Mouse (Mus musculus) midbrain, embryonic 14.5 days (tissue): ENCODE data around the gene D5Ertd579e. TPM values are rescaled to one million over a fixed set of nuclear protein-coding genes. Genes with fewer than 3 reads are reported as not detected.
A peak's percentile ranks its signal among the peaks of the same experiment; 100 is the strongest.

Source experiments
- ATAC-seq: fragments of 200-750 bp; cut with Nextera tagmentation; 2 replicates; pipeline ENCODE4 v1.8.0; 2017; ENCODE audit warnings: moderate number of reproducible peaks, moderate library complexity; ENCODE audit not compliant: low FRiP score, low TSS enrichment
- DNase-seq: peaks from one replicate; pipeline ENCODE4 v3.0.0-alpha.2; 2015
- H3K27ac ChIP-seq: fragments of 300-500 bp; sonication (generic); replicated peaks from 2 replicates; pipeline ENCODE4 v1.5.1; 2014; ENCODE audit warnings: mild to moderate bottlenecking, low read depth, low read length, moderate library complexity
- H3K27me3 ChIP-seq: fragments of 300-500 bp; sonication (generic); 2 replicates; pipeline ENCODE4 v1.6.1; 2014; ENCODE audit warnings: low read length, control low read depth, mixed read lengths; ENCODE audit not compliant: control insufficient read depth, insufficient read depth
- H3K36me3 ChIP-seq: fragments of 300-500 bp; sonication (generic); 2 replicates; pipeline ENCODE4 v1.6.1; 2014; ENCODE audit warnings: low read length, control low read depth; ENCODE audit not compliant: control insufficient read depth, insufficient read depth
- H3K4me1 ChIP-seq: fragments of 300-500 bp; sonication (generic); 2 replicates; pipeline ENCODE4 v1.6.1; 2014; ENCODE audit warnings: mild to moderate bottlenecking, antibody characterized with exemption, low read length, control low read depth; ENCODE audit not compliant: control insufficient read depth, insufficient read depth
- H3K4me2 ChIP-seq: fragments of 300-500 bp; sonication (generic); 2 replicates; pipeline ENCODE4 v1.6.1; 2014; ENCODE audit warnings: mild to moderate bottlenecking, low read length, moderate library complexity
- H3K4me3 ChIP-seq: fragments of 300-500 bp; sonication (generic); replicated peaks from 2 replicates; pipeline ENCODE4 v1.5.1; 2014; ENCODE audit warnings: low read depth, low read length
- H3K9ac ChIP-seq: fragments of 300-500 bp; sonication (generic); replicated peaks from 2 replicates; pipeline ENCODE4 v1.6.1; 2014; ENCODE audit warnings: mild to moderate bottlenecking, low read length, moderate library complexity
- H3K9me3 ChIP-seq: fragments of 300-500 bp; sonication (generic); 2 replicates; pipeline ENCODE4 v1.6.1; 2016; ENCODE audit warnings: low read length, control low read depth, mixed read lengths; ENCODE audit not compliant: control insufficient read depth
- WGBS: fragments of 180-500 bp; shearing (Covaris S2); extraction: QIAGEN DNeasy Blood & Tissue Kit; methylation state at CpG from one replicate; pipeline ENCODE4 v1.1.7; 2014; 5-methylcytosine and 5-hydroxymethylcytosine counted together
- polyA plus RNA-seq: library from polyadenylated mRNA; unstranded; fragments of >200 nt; fragmentation: Nextera tagmentation; extraction: Ambion mirVana; gene quantifications from 2 replicates; pipeline ENCODE4 v1.2.1, GENCODE M21; 2014

Gene D5Ertd579e
- polyA plus RNA-seq, 1 experiment from 2014 or later, result 53.7 TPM

- peaks cover 11% of the 10 kb centered on the region for H3K4me1 ChIP-seq
- no peak overlapping the region for H3K4me3 ChIP-seq
- ATAC-seq (no peak), DNase-seq (no peak)
- H3K27me3 ChIP-seq, result no peaks in the 10 kb centered on the region
- no peaks in the 10 kb centered on the region for H3K36me3 ChIP-seq
- H3K9me3 ChIP-seq, result no peaks in the 10 kb centered on the region
- no peak overlapping the region for H3K9ac ChIP-seq
- H3K4me2 ChIP-seq, result no peak overlapping the region
- H3K27ac ChIP-seq, result no peak overlapping the region
- 77% methylated on average over 5 of the region's 5 CpGs for whole genome bisulfite sequencing
Observed at GRCm38 (mm10) chr5:36698689-36699088, 2.9 kb upstream of the D5Ertd579e start.

GRCm38 (mm10) chr5:36698067-36698670, 2.3 kb upstream of the D5Ertd579e start:
- Histone ChIP-seq H3K9ac (no peak overlapping the region), H3K4me2 (no peak overlapping the region), H3K36me3 (no peaks in the 10 kb centered on the region), H3K9me3 (no peaks in the 10 kb centered on the region), H3K4me3 (no peak overlapping the region), H3K27ac (no peak overlapping the region), H3K4me1 (peaks cover 11% of the 10 kb centered on the region), H3K27me3 (no peaks in the 10 kb centered on the region)
- ATAC-seq, result no peak
- whole genome bisulfite sequencing, result 83% methylated on average over 7 of the region's 7 CpGs
- DNase-seq, result no peak

GRCm38 (mm10) chr5:36696504-36697300, 878 bp upstream of the D5Ertd579e start:
- H3K4me3 ChIP-seq, result peak overlapping the region; percentile 78; the same call in 1 of the 2 replicates
- DNase-seq, result peak; percentile 34

GRCm38 (mm10) chr5:36695005-36695404, 819 bp downstream of the D5Ertd579e start:
- H3K9ac ChIP-seq, result peak overlapping the region; percentile 81
- DNase-seq (peak; percentile 56), ATAC-seq (no peak)
- 7% methylated on average over 14 of the region's 14 CpGs for WGBS
- no peaks in the 10 kb centered on the region for H3K9me3 ChIP-seq
- H3K4me1 ChIP-seq, result peaks cover 11% of the 10 kb centered on the region
- H3K27ac ChIP-seq, result peak overlapping the region; percentile 93
- peak overlapping the region; percentile 78 for H3K4me3 ChIP-seq
- H3K4me2 ChIP-seq, result peak overlapping the region; percentile 60
- H3K36me3 ChIP-seq, result no peaks in the 10 kb centered on the region
- no peaks in the 10 kb centered on the region for H3K27me3 ChIP-seq

More at GRCm38 (mm10) chr5:36696504-36697300, 878 bp upstream of the D5Ertd579e start:
- peaks cover 11% of the 10 kb centered on the region for H3K4me1 ChIP-seq
- H3K27me3 ChIP-seq, result no peaks in the 10 kb centered on the region
- H3K4me2 ChIP-seq, result peak overlapping the region; percentile 82
- 83% methylated on average over 11 of the region's 11 CpGs for WGBS
- H3K9ac ChIP-seq, result no peak overlapping the region
- no peak for ATAC-seq
- H3K9me3 ChIP-seq, result no peaks in the 10 kb centered on the region
- H3K36me3 ChIP-seq, result no peaks in the 10 kb centered on the region
- H3K27ac ChIP-seq, result no peak overlapping the region

GRCm38 (mm10) chr5:36693651-36694050, 2.2 kb downstream of the D5Ertd579e start:
- Histone ChIP-seq H3K27ac (no peak overlapping the region), H3K4me1 (peaks cover 11% of the 10 kb centered on the region), H3K9me3 (no peaks in the 10 kb centered on the region), H3K27me3 (no peaks in the 10 kb centered on the region), H3K36me3 (no peaks in the 10 kb centered on the region), H3K4me3 (no peak overlapping the region), H3K4me2 (peak overlapping the region; percentile 11; the same call in 1 of the 2 replicates), H3K9ac (no peak overlapping the region)
- 88% methylated on average over 2 of the region's 2 CpGs for WGBS
- ATAC-seq (no peak), DNase-seq (no peak)

GRCm38 (mm10) chr5:36691423-36691822, 4.4 kb downstream of the D5Ertd579e start:
- no peak overlapping the region for H3K9ac ChIP-seq
- DNase-seq (no peak), ATAC-seq (no peak)

GRCm38 (mm10) chr5:36685170-36685569, 10.7 kb downstream of the D5Ertd579e start:
- no peak overlapping the region for H3K4me2 ChIP-seq
- H3K4me1 ChIP-seq, result no peaks in the 10 kb centered on the region
- no peaks in the 10 kb centered on the region for H3K27me3 ChIP-seq
- ATAC-seq (no peak), DNase-seq (no peak)
- no peak overlapping the region for H3K27ac ChIP-seq
- 95% methylated on average over 4 of the region's 4 CpGs for WGBS
- no peak overlapping the region for H3K9ac ChIP-seq
- no peaks in the 10 kb centered on the region for H3K36me3 ChIP-seq
- no peaks in the 10 kb centered on the region for H3K9me3 ChIP-seq
- no peak overlapping the region for H3K4me3 ChIP-seq

More at GRCm38 (mm10) chr5:36691423-36691822, 4.4 kb downstream of the D5Ertd579e start:
- H3K9me3 ChIP-seq, result no peaks in the 10 kb centered on the region
- no peak overlapping the region for H3K4me2 ChIP-seq
- H3K4me3 ChIP-seq, result no peak overlapping the region
- no peaks in the 10 kb centered on the region for H3K27me3 ChIP-seq
- H3K27ac ChIP-seq, result no peak overlapping the region
- no peaks in the 10 kb centered on the region for H3K36me3 ChIP-seq
- peaks cover 9% of the 10 kb centered on the region for H3K4me1 ChIP-seq
- 91% methylated on average over 1 of the region's 1 CpGs for WGBS

GRCm38 (mm10) chr5:36683586-36683985, 12.2 kb downstream of the D5Ertd579e start:
- no peak for ATAC-seq
- Histone ChIP-seq H3K27me3 (no peaks in the 10 kb centered on the region), H3K36me3 (no peaks in the 10 kb centered on the region), H3K9me3 (no peaks in the 10 kb centered on the region), H3K4me3 (no peak overlapping the region), H3K4me2 (no peak overlapping the region), H3K9ac (no peak overlapping the region), H3K4me1 (no peaks in the 10 kb centered on the region), H3K27ac (no peak overlapping the region)
- 96% methylated on average over 1 of the region's 1 CpGs for whole genome bisulfite sequencing
- DNase-seq, result no peak

GRCm38 (mm10) chr5:36681219-36681618, 14.6 kb downstream of the D5Ertd579e start:
- no peaks in the 10 kb centered on the region for H3K9me3 ChIP-seq
- H3K4me3 ChIP-seq, result no peak overlapping the region
- H3K4me1 ChIP-seq, result no peaks in the 10 kb centered on the region
- H3K27me3 ChIP-seq, result no peaks in the 10 kb centered on the region
- DNase-seq (no peak), ATAC-seq (no peak)
- H3K27ac ChIP-seq, result no peak overlapping the region
- no peak overlapping the region for H3K4me2 ChIP-seq
- no peak overlapping the region for H3K9ac ChIP-seq
- no peaks in the 10 kb centered on the region for H3K36me3 ChIP-seq
